Mouse (Mus musculus) spleen, postnatal 4 days (tissue): ENCODE data around the gene Casp7.
"Not testable (repeated sequence)": the region's sequence is repeated elsewhere in the genome, so short reads cannot be mapped to it uniquely, and the experiment has no call there.

ENCODE experiments used
- DNase-seq, 2 experiments: peaks; one replicate each; pipeline ENCODE4 v3.0.0; 2022; ENCODE audit warnings: low spot score in 2 of 2

Casp7 gene

DNA sequence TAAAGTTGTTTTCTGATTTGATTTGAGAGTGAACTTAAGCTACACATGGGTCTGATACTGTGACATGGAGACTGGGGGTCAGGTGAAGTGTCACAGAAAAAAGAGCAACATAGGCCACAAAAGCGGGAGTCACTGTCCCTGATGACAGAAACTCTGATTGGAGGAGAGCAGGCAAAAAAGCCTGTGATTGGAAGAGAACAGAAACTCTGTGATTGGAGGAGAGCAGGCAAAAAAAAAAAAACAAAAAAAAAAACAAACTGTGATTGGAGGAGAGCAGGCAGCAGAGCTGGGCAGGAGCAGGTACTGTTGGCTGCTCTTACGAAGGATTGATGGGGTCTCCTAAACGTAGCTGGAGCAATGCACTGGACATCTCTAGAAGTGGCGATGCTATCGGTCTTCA lies 11.4 kb upstream of the Casp7 start:
- no peak for DNase-seq

DNA sequence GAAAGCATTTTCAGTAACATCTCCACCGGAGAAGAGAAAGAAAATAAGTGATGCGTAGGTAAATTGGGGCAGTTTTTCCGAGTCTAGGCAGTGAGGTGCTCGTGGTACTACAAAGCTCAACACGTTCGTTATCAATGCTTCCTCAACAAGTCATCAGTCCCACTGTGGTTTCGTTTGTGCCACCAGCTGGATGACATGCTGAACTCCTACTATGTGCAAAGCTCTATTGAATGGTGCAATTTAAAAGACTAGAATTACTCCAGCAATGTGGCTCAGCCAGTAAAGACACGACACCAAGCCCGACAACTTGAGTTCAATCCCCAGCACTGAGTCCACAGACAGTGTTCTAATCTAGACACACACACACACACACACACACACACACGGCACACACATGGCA lies 10.8 kb upstream of the Casp7 start:
- DNase-seq = no peak

DNA sequence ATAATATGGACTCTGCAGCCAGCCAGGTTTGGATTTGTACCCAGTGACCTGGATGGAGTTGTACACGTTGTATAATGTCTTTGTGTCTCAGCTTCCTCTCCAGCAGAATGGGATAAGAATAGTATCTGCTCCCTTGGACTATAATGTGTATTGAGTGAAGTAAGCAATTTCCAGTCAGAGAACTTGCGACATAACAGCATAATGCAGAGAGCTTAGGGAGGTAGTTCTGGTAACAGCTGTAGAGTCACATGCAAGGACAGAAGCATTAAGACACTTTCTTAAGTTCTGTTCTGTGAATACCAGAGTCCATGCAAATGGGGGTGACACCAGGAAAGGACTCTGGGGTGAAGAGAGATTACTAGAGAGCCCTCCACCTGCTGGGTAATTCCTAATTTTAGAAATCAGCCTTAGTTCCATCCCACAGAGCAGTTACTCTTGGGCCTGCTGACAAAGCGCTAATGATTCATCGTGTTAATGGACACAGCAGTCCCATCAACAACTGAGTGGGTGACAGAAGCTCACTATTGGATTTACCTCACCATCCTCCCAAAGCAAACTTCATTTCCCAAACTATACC lies 9.1 kb upstream of the Casp7 start:
- no peak for DNase-seq

DNA sequence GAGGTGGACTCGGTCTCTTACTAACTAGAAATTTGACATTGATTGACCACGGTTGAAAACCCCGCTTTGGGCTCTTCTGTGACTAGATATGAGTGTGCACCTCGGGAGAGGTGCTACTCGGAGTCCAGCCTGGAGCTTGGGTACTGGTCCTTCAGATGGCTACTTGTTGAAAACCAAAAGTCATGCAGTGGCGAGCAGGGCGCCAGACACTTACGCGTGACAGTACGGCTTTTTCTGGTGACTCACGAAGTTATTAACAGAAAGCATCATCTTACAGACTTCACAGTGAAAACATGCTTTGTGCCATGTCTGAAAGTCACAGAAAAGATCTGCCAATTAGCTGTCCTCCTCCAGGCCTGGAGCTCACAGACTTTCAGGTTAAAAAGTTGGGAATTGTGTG lies 7.8 kb upstream of the Casp7 start:
- DNase-seq = no peak

- no peak for DNase-seq
These were observed 7.0 kb upstream of the Casp7 start, which contains the start of gene Nrap for GRCm38 (mm10) chr19:56389879-56390278. Nrap (minus strand) TSS chr19:56390037.

DNA sequence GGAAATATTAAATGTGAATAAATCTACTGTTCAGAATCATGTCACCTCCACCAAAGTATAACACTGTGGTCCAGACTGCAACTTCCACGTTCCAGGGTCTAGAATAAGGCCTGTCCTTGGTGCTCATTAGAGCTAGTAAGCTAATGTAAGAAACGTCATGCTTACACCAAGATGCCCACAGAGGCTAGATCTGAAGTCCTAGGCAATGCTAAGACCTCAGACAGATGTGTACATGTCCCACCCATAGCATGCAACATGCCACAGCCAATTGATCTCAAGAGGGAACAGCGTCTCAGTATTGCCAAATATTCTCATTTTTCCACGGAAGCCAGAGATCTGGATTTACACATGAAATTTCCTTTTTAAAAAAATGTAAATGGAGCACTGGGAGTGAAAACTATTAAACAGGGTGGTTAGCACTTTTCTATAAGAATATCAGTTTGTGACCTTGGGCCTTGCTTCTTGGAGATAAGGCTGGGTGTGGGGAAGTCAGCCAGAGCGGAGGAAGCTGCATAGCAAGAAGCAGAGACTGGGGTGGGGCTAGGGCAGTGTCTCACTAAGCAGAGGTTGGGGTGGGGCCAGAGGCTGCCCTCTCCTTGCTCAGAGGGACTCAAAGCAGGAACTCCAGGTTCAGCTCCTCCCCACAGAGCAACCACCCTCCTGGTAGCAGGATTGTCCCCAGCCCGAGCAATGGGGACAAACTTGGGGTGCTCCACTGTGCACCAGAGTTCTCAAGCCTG lies 5.5 kb upstream of the Casp7 start:
- peak; percentile 88 to 90 for DNase-seq

DNA sequence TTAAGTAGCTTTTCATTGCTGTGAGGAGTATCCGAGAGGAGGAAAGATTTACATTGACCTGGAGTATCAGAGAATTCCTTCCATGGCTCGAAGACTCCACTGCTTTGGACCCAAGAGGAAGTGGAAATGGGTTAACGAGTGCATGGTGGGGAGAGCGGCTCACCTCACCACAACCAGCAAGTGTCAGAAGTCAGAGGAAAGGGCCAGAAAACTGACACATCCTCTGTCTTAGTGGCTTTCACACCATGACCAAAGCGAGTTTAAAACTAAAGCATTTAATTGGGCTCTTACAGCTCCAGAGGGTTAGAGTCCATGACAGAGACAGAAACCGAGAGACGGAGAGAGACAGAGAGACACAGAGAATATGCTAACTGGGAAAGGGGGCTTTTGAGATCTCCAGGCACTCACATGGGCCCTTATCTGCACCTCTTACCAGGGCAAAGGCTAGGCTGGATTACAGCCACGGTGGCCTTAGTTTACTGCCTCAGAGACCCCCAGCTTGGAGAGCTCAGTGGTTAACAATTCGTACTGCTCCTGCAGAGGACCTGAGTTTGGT lies 3.5 kb upstream of the Casp7 start:
- DNase-seq = no peak

DNA sequence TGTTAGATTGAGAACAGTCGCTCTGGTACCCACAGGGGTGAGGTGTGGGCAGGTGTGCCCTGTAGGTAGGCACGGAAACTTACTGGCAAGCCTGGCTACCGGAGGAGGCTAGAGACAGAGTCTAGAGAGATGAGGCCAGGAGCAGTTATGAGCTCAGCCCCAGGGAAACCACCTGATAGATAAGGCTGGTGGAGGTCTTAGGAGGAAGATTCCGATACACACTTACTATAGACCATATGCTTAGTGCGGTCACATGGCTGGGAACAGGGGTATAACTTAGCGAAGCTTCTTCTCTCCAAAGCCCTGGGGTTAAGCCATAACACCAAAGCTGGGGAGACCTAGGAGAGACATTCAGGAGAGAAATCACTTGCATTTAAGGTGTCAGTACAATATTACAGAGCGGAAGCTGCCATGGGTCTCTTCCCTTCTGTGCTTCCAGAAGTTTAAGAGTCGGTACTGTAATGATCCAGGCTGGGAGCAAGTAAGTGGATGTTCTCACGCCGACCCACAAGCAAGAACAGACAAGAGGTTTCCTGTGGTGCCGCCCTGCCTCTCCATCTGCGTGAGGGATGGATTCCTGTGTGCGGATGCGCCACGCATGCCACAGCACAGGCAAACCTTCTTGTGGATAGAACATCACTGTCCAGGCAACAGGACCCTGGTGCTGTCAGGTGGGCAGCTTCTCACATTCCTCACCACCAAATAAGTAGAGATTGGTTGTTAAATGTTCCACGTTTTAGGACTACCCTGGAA lies 1.6 kb upstream of the Casp7 start:
- no peak for DNase-seq

DNA sequence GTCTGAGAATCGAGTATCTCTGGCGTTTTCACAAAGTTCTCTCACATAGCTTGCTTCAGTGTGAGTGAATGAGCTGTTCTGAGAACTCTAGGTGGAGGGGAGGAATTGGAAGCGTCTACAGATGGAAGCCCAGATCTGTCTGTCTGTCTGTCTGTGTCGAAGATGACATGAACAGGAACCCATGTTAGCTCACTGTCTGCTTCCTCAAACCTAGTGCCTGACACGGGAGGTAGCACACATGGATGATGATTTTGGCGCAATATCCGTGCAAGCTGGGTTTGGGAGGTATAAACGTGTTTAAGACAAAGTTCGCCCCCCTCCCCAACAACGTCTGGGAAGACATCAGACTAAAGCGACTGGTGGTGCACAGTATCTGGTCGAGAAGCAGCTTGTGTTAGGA lies 702 bp upstream of the Casp7 start:
- DNase-seq = no peak

DNA sequence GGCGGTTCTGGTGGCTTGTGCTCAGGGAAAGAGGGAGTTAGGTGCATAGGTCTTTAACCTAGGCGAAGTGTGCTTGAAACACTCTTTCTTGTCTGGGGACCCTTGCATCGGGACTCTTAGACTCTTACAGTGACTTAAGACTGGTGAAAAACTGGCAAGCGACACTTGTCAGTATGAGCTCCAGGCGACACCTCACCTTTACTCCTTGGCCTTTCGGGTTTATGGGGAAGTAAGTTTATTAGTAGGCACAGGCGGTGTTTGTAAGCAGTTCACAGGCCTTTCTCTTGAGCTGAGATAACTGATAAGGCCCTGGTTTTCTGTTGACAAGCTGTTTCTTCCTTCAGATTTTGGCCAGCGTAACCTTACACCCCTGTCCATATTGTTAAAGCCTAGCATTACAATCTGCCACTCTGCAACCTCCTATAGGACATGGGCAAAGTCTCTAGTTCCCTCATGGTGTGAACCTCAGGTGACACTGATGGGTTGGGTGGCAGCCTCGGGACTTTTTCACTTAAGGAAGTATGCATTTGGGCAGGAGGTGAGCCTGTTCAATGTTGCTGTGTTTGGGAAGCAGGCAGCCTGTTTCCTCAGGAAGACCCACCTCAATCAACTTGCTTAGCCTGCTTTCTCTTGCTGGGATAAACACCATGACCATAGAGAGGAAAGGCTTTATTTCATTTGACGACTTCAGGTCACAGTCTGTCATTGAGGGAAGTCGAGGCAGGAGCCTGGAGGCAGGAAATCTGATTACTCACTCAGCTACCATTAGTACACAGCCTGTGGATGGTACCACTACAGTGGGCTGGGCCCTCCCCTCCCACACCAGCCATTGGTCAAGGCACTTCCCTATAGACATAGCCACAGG lies 966 bp downstream of the Casp7 start:
- DNase-seq = no peak

- DNase-seq = no peak
These were observed 1.5 kb downstream of the Casp7 start for GRCm38 (mm10) chr19:56398528-56398795.

- DNase-seq = peak; percentile 92 to 94
These were observed 3.3 kb downstream of the Casp7 start for GRCm38 (mm10) chr19:56400200-56400599.

- DNase-seq = no peak
These were observed 4.9 kb downstream of the Casp7 start for GRCm38 (mm10) chr19:56401864-56402263.

- no peak for DNase-seq
These were observed 8.9 kb downstream of the Casp7 start for GRCm38 (mm10) chr19:56405824-56406223.

- no peak for DNase-seq
These were observed 9.7 kb downstream of the Casp7 start for GRCm38 (mm10) chr19:56406581-56406980.

- DNase-seq = not testable (repeated sequence)
These were observed 13.0 kb downstream of the Casp7 start for GRCm38 (mm10) chr19:56409884-56410283.

- no peak for DNase-seq
These were observed 21.5 kb downstream of the Casp7 start for GRCm38 (mm10) chr19:56418404-56418803.

DNA sequence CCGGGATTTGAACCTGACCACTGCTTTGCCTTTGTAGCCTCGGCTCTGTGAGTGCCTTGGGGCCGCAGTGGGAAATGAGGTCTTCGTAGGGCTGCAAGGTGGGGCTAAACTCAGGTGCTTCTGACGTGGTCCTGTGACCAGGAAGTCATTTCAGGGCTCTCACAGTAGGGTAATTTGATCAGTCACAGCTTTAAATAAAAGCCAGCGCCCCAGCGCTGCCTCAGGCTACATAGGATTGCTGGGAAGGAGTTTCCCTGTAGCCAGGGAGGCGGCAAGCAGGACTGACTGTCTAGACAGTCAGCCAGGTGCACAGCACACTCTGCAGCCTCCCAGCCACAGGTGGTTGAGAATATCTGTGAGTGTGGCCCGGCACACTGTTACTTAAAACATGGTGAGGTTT lies 22.5 kb downstream of the Casp7 start:
- no peak for DNase-seq

GRCm38 (mm10) chr19:56420345-56420744 lies 23.4 kb downstream of the Casp7 start:
- DNase-seq = no peak

- peak; percentile 79 to 92 for DNase-seq
These were observed 25.8 kb downstream of the Casp7 start for GRCm38 (mm10) chr19:56422476-56423338.

DNA sequence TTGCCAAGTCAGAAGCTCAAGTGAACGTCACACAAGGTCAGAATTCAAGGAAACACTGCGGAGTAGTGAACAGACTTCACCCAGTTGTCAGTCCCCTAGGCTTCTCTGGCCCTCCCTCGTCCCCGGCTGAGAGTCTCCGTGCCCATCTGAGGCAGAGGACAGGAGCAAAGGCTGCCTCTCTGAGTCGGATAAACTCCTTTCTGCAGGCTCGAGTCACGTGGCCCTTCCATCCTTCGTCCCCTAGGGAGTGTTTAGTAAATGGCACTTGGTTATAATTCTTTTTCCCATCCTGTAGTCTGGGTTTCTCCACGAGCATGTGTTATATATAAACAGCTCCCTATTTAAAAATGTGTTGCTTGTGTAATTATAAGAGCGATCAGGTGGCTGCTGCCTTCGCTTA lies 26.4 kb downstream of the Casp7 start:
- DNase-seq = no peak
